Mouse (Mus musculus): ENCODE measurements at regions not wholly inside any gene's neighbourhood (a gene's known extent, or its start where the extent isn't known, plus 50 kb on each side); places are given as distances from the start of the nearest gene placed in this dataset.

DNA sequence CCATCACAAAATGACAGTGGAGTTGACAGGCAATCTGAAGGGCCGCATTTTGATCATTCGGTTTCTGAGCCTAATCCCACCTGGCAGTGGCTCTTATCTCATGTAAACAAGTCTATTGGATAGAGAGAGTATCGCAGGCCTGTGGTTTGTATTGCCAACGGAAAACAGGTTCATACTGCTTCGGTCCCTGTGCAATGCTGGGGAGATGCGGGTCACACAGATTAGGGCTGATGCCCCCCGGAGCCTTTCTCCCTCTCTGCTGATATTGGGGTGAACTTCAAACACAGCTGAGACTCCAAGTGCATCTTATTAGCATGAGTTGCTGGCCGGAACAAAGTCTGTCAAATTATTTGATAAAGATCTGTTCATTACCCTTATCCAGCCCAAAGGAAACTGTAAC lies 451.2 kb downstream of the Prdm2 start:
- peaks cover 49% of the 10 kb centered on the region for H3K9me3 ChIP-seq (ENCODE audit: control insufficient read depth, low read length)
- no peaks in the 10 kb centered on the region for H3K36me3 ChIP-seq (ENCODE audit: control insufficient read depth)
- TF ChIP-seq GATA1 (IDR thresholded peaks at IDR 0.05; ENCODE audit: low read length) (no peak), TAL1 (IDR thresholded peaks at IDR 0.05; ENCODE audit: low read length) (no peak)
- H3K4me3 ChIP-seq (replicated peaks) = no peak overlapping the region
- H3K27me3 ChIP-seq (ENCODE audit: control insufficient read depth) = no peaks in the 10 kb centered on the region
- no peaks in the 10 kb centered on the region for H3K4me1 ChIP-seq (ENCODE audit: control insufficient read depth)

DNA sequence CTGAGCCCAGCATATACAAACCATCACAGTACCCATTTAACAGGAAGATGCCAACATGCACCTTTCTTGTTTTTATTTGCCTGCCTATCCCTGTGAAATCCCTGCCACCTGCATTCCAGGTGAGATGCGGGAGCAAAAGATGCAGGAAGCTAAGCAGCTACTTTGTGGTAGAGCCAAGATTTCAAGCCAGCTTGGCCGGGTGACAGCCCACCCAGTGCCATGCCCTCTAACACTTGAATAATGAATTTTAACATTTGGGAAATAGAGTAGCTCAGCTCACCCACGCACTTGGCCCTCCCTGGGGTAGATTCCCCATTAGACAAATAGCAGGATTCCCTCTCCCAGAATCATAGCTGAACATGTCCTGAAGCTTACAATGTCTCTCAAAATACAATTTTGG lies 454.7 kb downstream of the Prdm2 start:
- Histone ChIP-seq H3K36me3 (ENCODE audit: control insufficient read depth) (no peaks in the 10 kb centered on the region), H3K4me1 (ENCODE audit: control insufficient read depth) (no peaks in the 10 kb centered on the region), H3K4me3 (replicated peaks) (no peak overlapping the region), H3K9me3 (ENCODE audit: control insufficient read depth, low read length) (peaks cover 57% of the 10 kb centered on the region), H3K27me3 (ENCODE audit: control insufficient read depth) (no peaks in the 10 kb centered on the region)
- TF ChIP-seq GATA1 (IDR thresholded peaks at IDR 0.05; ENCODE audit: low read length) = no peak
- TF ChIP-seq TAL1 (IDR thresholded peaks at IDR 0.05; ENCODE audit: low read length) = no peak

DNA sequence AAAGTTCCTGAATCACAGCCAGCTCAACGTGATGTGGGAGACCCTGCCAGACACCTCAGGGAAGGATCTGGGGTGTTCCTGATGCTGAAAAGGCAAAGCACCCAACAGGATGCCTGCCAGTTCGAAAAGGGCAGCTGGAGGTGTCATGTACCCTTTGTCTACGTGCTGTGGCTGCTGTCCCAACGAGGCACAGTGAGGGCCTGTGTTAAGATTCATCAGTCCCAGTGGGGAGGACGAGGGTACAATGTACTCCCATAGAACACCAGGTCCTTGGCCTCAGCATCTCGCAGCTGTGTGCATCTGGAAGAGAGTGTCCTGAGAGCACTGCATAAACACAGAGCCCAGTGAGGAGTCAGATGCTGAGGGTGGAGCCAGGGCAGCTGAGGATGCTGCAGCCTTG lies 456.5 kb downstream of the Prdm2 start:
- Histone ChIP-seq H3K4me1 (ENCODE audit: control insufficient read depth) (no peaks in the 10 kb centered on the region), H3K9me3 (ENCODE audit: control insufficient read depth, low read length) (peaks cover 58% of the 10 kb centered on the region), H3K4me3 (replicated peaks) (no peak overlapping the region), H3K36me3 (ENCODE audit: control insufficient read depth) (no peaks in the 10 kb centered on the region), H3K27me3 (ENCODE audit: control insufficient read depth) (no peaks in the 10 kb centered on the region)
- TF ChIP-seq TAL1 (IDR thresholded peaks at IDR 0.05; ENCODE audit: low read length) (no peak), GATA1 (IDR thresholded peaks at IDR 0.05; ENCODE audit: low read length) (no peak)

DNA sequence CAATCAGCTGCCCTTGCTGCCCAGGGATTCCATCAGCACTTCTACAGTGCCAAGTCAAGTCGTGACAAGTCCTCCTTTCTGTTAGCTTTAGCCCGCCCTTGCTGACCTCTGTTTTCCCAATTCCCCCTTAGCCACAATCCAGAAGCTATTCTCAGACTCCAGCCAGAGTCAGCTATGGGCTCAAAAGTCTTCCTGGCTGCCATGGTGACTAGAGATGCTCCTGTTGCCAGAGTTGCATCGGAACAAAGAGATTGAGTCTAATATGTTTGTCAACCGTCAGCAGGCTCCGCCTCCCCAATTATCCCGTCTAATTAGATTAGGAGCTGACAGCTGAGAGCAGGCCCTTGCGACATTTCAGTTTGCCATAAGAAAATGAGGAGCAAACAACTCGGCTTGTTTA lies 462.9 kb downstream of the Prdm2 start:
- no peak for TF ChIP-seq TAL1 (IDR thresholded peaks at IDR 0.05; ENCODE audit: low read length)
- no peak for TF ChIP-seq GATA1 (IDR thresholded peaks at IDR 0.05; ENCODE audit: low read length)
- Histone ChIP-seq H3K4me3 (replicated peaks) (no peak overlapping the region), H3K9me3 (ENCODE audit: control insufficient read depth, low read length) (peaks cover 43% of the 10 kb centered on the region), H3K27me3 (ENCODE audit: control insufficient read depth) (no peaks in the 10 kb centered on the region), H3K36me3 (ENCODE audit: control insufficient read depth) (no peaks in the 10 kb centered on the region), H3K4me1 (ENCODE audit: control insufficient read depth) (no peaks in the 10 kb centered on the region)

DNA sequence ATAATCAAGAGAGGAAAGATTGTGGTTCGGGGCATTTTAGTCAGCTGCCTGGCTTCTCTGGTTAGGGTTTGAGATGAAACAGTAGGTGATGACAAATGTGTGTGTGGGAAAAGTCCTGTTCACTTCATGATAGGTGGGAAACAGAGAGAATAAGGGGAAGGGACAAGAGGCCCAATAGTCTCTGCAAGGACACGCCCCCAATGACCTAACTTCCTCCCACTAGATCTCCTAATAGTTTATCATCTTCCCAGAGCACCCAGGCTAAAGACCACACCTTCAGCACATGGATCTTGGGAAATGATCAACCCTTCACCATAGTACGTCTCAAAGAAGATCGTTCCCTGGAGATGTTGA lies 484.3 kb upstream of the Kazn start:
- H3K4me1 ChIP-seq (ENCODE audit: control insufficient read depth) = no peaks in the 10 kb centered on the region
- no peak for TF ChIP-seq TAL1 (IDR thresholded peaks at IDR 0.05; ENCODE audit: low read length)
- TF ChIP-seq GATA1 (IDR thresholded peaks at IDR 0.05; ENCODE audit: low read length) = no peak
- no peak overlapping the region for H3K4me3 ChIP-seq (replicated peaks)
- H3K27me3 ChIP-seq (ENCODE audit: control insufficient read depth) = no peaks in the 10 kb centered on the region
- peaks cover 48% of the 10 kb centered on the region for H3K9me3 ChIP-seq (ENCODE audit: control insufficient read depth, low read length)
- H3K36me3 ChIP-seq (ENCODE audit: control insufficient read depth) = no peaks in the 10 kb centered on the region

DNA sequence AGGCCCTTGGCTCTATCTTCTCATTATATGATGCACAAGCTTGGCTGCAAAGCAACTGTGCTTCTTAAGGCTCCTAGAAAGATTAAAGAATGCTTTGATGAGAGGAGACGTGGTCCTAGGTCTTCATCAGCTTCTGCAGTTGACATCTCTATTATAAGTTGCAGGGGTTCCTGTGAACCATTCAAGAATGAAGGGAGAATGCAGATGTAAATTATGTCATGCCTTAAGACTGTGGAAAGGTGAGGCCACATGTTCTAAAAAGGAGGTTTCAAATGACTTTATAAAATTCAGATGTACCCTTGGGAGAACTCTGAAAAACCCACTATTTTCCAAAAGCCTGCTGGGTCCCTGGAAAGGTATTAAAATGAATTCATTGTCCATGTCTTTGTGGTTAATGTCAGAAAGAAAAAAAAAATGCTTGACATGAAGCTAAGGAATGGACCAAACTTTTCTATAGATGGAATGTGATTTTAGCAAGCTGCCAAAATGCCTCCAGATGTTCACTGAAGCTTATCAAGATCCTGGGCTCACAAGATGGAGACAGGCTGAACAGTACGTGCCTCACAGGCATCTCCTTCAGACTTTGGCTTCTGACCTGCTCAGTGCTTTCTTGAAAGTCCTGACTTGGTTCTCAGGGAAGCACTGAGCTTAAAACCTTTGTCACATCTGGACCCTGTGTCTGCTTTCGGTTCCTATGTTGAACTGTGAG lies 483.8 kb upstream of the Kazn start:
- Histone ChIP-seq H3K4me3 (replicated peaks) (no peak overlapping the region), H3K36me3 (ENCODE audit: control insufficient read depth) (no peaks in the 10 kb centered on the region), H3K9me3 (ENCODE audit: control insufficient read depth, low read length) (peaks cover 50% of the 10 kb centered on the region), H3K4me1 (ENCODE audit: control insufficient read depth) (no peaks in the 10 kb centered on the region), H3K27me3 (ENCODE audit: control insufficient read depth) (no peaks in the 10 kb centered on the region)
- TF ChIP-seq GATA1 (IDR thresholded peaks at IDR 0.05; ENCODE audit: low read length) (no peak), TAL1 (IDR thresholded peaks at IDR 0.05; ENCODE audit: low read length) (no peak)

DNA sequence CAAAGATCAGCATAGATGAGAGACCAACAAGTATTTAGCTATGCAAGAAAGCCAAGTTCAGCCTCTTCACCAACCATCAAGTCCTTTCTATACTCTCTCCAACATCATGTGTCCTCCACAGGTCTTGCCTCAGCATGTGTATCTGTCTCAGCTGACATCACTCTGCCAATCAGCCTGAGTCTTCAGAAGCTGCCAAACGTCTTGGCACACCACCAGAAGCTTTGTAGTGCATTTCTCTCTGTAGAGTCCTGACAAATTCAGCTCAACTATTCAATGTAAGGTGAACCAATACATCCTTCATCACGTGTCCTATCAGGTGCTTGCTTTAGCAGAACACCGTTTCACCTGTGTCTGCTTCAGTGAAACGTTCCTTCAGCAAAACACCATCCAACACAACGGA lies 462.4 kb upstream of the Kazn start:
- Histone ChIP-seq H3K9me3 (ENCODE audit: control insufficient read depth, low read length) (peaks cover 66% of the 10 kb centered on the region), H3K4me1 (ENCODE audit: control insufficient read depth) (no peaks in the 10 kb centered on the region), H3K36me3 (ENCODE audit: control insufficient read depth) (no peaks in the 10 kb centered on the region), H3K27me3 (ENCODE audit: control insufficient read depth) (no peaks in the 10 kb centered on the region), H3K4me3 (replicated peaks) (no peak overlapping the region)
- TF ChIP-seq TAL1 (IDR thresholded peaks at IDR 0.05; ENCODE audit: low read length) (no peak), GATA1 (IDR thresholded peaks at IDR 0.05; ENCODE audit: low read length) (no peak)

DNA sequence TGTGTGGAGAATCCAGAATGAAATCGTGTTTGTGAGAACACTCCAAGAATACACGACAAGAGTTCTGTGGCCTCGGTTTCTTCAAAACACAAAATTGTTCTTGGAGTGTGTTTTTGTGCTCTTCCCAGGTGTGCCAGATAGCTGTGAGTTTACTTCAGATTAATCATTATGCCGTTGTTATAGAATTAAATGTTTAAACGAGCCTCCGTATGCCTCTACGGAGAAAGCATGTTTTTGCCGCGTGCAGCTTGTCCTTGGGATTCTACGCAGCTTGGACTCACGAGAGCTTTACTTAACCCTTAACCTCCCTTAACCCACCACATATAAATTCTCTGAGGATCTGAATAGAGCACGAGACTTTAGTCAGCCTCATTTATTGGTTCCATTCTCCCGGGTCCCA lies 455.7 kb upstream of the Kazn start:
- H3K4me3 ChIP-seq (replicated peaks) = no peak overlapping the region
- TF ChIP-seq GATA1 (IDR thresholded peaks at IDR 0.05; ENCODE audit: low read length) = no peak
- TF ChIP-seq TAL1 (IDR thresholded peaks at IDR 0.05; ENCODE audit: low read length) = no peak
- H3K9me3 ChIP-seq (ENCODE audit: control insufficient read depth, low read length) = peaks cover 49% of the 10 kb centered on the region
- no peaks in the 10 kb centered on the region for H3K4me1 ChIP-seq (ENCODE audit: control insufficient read depth)
- no peaks in the 10 kb centered on the region for H3K36me3 ChIP-seq (ENCODE audit: control insufficient read depth)
- H3K27me3 ChIP-seq (ENCODE audit: control insufficient read depth) = no peaks in the 10 kb centered on the region

DNA sequence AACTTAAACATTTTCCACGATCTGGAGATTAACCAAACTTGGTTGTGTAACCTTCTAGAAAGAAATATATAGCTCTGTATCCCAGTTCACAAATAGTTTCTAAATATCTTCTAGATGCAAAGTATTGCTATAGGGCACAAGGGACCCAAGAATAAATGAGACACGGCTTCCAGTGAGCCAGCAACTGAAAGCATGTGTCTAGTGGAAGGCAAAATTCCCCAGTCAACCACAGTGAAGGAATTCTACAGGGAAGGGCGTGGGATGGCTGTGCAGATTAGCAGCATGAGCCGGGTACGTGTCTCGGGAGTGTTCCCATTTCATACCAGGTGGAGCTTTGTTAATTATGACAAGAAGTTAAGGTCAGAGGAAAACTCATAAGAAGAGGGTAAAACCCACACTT lies 449.0 kb upstream of the Kazn start:
- Histone ChIP-seq H3K4me1 (ENCODE audit: control insufficient read depth) (no peaks in the 10 kb centered on the region), H3K27me3 (ENCODE audit: control insufficient read depth) (no peaks in the 10 kb centered on the region), H3K9me3 (ENCODE audit: control insufficient read depth, low read length) (peaks cover 69% of the 10 kb centered on the region), H3K36me3 (ENCODE audit: control insufficient read depth) (no peaks in the 10 kb centered on the region), H3K4me3 (replicated peaks) (no peak overlapping the region)
- TF ChIP-seq TAL1 (IDR thresholded peaks at IDR 0.05; ENCODE audit: low read length) = no peak
- TF ChIP-seq GATA1 (IDR thresholded peaks at IDR 0.05; ENCODE audit: low read length) = no peak

DNA sequence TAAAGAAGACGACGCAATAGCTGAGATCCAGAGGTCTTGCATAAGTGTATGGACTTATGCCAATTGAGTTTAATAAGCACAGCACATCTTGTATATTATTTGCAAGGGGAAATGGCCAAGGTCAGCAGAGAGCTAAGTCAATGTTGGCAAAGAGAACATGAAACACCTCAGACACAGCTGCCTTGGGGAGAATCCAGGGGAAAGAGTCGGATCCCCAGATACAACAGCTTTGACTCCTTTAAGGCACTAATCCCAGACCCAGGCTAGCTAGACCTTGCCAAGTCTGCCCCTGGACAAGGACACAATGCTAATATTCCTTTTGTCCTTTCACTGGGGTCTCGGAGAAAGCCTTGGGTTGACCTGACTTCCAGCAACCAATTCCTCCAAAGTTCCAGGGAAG lies 438.2 kb upstream of the Kazn start:
- Histone ChIP-seq H3K27me3 (ENCODE audit: control insufficient read depth) (no peaks in the 10 kb centered on the region), H3K4me1 (ENCODE audit: control insufficient read depth) (no peaks in the 10 kb centered on the region), H3K4me3 (replicated peaks) (no peak overlapping the region), H3K36me3 (ENCODE audit: control insufficient read depth) (no peaks in the 10 kb centered on the region), H3K9me3 (ENCODE audit: control insufficient read depth, low read length) (peaks cover 55% of the 10 kb centered on the region)
- TF ChIP-seq TAL1 (IDR thresholded peaks at IDR 0.05; ENCODE audit: low read length) (no peak), GATA1 (IDR thresholded peaks at IDR 0.05; ENCODE audit: low read length) (no peak)
